Mouse (Mus musculus): ENCODE measurements around the gene Nod2.

Nod2 gene

DNA sequence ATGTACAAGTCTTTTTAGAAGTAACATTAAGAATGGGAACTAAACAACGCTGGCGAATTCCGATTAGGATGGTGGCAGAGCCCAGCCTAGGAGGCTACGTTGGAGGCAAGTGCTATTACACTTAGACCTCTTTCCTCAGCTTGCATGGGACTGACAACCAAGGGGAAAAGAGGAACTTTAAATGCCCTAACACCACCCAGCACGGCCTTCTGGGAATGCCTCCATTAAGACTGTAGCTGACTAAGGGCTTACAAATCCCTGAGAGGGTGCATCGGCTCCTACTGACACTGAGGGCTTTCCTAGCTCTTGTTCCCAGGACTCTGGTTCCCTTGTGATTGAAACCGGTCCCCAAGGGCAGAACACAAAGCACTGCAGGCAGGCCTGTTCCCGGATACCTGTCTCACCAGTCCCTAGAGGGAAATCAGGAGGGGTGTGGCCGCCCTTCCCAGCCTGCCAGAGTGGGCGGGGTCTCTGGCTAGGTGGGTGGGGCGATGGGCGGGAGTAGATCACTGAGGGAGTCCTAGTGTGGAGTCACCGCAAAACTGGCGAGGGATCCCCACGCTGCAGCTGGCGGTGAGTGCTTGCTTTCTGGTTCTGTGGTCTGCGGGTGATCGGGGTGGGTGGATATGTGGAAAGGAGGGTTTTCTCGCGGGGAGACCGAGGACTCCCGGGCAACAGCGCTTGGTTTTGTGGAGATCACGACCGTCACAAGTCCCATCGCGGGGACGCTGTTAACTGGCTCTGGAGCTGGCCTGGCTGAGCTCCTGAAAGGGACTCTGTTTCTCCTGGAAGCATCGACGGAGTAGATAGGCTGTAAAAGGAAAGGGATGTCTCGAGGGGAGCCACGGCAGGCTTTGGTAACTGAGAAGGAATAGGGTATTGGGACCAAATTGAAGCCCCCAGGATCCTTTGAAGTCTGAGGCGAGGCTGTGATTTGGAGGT is at the start of gene Nod2:
Gene Nod2, plus strand, starts transcription at position 479 of the 942 bp plus-strand sequence.
- peak; percentile 44 to 46 for DNase-seq (ENCODE audit: low spot score in 2 of 2)

DNA sequence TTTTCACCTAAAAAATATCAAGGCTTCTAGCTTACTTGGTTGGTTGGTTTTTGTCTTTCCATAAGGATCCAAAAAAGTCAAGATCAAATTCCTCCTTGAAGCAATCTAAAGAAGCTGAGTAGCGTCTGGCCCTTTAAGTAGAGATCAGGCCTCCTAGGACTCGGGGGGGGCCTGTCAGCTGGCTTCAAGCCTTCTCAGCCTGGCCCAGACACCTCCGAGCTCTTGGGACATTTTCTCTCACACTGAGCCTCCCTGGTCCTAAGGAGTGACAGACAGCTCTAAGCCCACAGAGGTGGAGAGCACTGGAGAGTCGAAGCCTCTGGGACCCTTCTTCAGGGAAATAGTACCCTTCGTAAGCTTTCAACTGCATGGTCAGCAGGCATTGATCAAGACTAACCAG is 48.5 kb upstream of the Nod2 start:
- DNase-seq (ENCODE audit: low spot score in 2 of 2) = no peak

DNA sequence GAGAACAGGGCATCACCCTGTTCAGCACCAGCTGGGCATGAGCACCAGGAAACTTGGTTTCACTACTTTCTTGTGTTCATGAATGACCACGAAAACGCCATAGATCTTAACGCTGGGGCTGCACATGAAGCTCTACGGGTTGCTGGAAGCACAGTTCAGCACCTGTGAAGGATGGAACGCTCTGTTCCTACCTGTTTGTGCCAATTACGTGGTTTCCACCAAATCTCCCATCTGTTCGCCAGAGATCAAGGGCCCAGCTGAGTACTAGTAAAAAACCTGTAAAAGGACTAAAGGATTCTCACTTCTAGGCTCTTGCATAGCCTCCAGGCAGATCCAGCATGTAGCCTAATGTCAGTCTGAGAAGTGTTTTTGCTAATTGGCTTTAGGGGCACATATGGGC is 47.6 kb upstream of the Nod2 start:
- DNase-seq (ENCODE audit: low spot score in 2 of 2) = no peak

DNA sequence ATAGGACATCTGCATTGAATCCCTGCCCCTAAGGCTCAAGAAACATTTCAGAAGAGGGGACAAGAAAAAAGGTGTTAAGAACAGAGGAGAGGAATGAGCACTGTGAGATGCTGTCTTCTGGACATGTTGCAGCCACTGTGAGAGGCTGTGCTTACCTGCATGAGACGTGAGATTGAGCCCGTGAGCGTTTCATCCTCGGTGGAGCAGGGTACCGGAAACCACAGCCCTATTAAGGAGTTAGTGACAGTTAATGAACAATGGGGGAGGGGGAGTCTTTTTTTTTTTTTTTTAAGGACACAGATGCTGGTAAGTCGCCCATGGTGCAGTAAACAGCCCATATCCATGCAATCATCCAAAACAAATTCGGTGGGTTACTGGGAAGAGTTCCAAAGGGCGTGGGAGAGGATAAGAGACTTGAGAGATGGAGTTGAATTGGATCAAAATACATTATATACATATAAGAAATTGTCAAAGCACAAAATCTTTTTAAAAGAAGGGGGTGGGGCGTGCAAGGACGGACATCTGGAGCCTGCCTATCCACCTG is 43.6 kb upstream of the Nod2 start:
- DNase-seq (ENCODE audit: low spot score in 2 of 2) = no peak

DNA sequence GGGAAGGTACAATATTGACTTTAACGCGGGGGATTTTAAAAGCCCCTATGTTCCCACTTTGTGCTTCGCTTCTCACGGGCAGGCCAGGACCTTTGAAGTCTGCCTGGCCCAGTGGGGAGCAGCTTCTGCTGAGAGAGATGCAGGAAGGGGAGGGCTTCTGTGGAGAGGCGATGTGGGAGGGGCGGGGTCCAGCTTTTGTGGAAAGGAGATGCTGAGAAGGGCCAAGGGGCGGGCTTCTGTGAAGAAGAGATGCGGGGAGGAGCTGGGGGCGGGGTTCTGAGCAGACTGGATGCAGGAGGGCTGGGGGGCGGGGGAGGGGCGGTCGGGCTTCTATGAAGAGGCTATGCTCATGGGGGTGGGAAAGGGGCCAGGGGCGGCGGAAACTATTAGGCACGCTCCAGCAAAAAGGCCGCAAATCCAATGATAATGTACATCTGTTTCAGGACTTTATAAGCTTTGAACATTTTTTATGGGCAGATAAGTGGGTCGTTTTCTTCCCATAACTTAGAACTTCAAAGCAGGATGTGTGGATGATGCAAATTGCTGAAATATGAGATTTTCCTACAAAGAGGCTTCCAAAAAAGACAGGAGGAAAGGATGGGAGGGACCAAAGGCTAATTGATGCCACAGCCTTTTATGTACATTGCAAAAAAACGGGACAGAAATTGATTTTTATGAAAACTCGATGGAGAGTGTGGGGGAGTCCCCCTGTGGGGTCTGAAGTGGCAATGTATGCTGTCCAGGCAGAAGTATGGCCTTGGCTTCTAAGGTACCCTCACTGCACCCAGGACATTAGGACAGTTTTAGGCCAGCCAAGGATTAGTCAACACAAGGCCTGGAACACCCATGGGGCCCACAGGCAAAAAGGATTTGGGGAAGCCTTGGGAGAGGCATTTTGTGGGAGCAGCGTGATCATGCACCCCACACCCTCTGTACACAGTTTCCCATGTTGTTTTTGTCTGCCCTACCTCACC is 42.8 kb upstream of the Nod2 start:
- no peak for DNase-seq (ENCODE audit: low spot score in 2 of 2)

DNA sequence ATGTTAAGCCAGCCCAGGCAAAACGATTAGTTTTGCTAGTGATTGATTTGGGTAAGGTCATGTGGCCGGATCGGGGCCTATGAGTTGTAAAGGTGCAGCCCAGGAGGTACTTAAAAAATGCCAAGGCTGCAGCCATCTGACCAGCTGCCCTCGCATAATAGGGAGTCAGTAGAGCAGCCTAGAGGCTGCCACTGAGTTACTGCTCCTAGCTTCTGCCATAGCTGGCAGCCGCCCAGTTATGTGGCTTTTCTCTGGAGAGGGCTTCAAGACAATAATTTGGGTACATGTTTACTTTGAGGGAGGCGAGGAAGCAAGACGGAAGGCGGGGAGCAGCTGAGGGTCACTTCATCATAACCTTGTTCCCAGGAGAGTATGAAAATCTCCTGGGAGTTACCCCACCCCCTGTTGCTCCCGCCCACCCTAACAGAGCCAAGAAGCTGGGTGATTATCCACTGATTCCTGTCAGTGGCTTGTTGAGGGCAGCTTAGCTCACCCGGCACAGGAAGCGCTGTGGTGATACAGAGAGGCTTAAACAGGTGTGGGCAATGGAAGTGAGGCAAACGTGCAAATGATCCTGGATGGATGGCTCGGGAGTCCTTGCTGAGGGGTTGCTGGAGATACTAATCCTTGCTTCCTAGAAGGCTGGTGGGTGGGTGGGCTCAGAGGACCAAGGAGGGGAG is 41.6 kb upstream of the Nod2 start:
- DNase-seq (ENCODE audit: low spot score in 2 of 2) = no peak

DNA sequence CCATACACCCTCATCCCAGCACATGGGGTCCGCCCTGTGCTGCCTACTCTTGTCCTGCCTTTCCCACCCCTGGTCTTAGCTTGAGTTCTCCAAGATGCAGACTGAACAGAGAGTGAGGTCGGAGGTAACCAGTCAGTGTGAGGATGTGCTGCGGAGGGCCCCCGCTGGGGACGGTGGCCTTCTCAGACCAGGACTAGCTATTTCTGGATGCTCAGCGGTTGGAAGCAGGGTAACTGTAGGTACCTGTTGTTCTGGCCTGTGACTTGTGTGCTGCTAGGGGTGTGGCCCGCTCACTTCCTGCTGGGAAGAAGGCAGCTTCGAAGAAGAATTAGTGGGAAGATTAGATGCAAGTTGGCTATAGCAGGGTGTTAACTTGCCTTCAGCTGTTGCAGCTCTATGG is 38.1 kb upstream of the Nod2 start:
- DNase-seq (ENCODE audit: low spot score in 2 of 2) = no peak

DNA sequence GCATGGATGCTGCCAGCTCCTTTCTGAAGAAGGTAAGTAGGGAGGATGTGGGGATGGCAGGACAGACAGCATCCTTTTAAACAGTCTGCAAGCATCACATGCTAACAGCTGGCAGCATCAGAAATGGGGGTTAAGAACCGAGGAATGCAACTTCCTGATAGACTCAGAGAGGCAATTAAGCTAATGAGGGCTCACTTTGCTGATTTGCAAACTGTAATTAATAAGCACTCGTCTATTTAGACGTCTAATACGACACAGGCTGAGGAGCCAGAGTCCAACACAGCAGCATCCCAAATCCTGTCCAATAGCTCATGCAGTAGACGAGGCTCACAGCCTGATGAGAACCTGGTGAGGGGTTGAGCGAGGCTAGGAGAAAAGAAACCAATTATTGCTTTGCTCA is 36.8 kb upstream of the Nod2 start:
- DNase-seq (ENCODE audit: low spot score in 2 of 2) = no peak

DNA sequence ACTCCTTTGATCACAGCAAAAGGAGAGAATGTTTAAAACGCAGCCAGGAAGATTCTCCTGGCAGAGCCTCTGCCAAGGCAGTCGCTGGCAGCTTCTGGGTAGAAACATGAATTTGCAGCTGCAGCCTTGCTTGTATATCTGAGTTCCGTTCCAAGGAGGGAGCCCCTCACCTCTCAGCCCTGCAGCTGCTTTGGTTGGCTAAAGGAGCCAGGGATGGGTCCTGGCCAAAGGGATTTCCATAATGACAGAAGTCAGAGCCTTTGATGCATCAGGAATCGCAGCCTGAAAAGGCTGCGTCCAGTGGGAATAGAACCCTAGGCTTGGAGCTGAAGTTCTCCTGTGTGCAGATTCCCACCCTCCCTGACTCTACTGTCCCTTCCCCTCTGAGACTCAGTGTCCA is 32.1 kb upstream of the Nod2 start:
- no peak for DNase-seq (ENCODE audit: low spot score in 2 of 2)

DNA sequence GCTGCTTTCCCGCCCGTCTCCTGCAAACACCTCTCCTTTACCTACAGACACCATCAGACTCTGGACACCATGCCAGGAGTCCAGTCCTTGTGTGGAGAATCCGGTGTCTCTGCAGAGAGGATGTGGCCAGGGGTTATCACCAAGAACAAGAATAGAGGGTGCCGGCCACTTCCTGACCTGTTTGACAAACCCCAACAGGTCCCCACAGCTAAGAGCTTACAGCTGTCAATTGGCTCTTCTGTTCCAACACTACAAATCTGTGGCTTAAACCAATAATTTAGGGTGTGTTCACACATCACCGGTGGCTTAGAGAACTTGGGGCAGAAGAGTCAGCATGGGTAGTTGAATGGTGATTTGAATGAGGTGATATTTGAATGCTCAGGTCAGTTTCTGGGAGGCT is 28.5 kb upstream of the Nod2 start:
- no peak for DNase-seq (ENCODE audit: low spot score in 2 of 2)

DNA sequence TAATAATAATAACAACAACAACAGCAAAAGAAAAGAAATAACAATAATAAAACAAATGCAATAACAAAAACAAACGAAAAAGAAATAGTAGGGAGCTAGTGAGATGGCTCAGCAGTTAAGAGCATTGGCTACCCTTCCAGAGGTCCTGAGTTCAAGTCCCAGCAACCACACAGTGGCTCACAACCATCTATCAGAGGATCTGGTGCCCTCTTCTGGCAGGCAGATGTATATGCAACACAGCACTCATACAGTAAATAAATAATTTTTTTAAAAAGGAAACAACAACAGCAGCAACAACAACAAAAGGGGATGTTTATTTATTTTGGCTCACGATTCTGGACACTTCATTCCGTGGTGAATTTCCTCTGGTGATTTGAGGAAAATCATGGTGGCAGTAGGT is 27.6 kb upstream of the Nod2 start:
- DNase-seq (ENCODE audit: low spot score in 2 of 2) = no peak

DNA sequence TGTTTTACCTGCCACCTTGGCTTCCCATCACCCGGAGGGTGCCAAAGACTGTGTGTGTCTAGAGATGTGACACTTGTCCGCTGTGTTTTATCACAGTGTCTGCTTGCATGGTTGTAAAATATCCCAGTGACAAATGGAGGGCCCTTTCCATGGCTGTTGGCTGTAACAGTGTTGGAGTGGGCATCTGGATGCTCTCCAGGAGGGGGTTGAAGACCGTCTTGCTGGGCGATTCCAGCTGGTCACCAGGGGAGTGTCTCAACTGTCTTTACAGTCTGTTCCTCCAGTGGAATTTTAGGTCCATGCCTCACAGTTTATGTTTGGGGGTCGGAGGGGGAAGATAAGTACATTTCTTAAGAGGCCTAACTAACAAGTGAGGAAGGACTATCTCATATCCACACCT is 26.2 kb upstream of the Nod2 start:
- DNase-seq (ENCODE audit: low spot score in 2 of 2) = no peak

DNA sequence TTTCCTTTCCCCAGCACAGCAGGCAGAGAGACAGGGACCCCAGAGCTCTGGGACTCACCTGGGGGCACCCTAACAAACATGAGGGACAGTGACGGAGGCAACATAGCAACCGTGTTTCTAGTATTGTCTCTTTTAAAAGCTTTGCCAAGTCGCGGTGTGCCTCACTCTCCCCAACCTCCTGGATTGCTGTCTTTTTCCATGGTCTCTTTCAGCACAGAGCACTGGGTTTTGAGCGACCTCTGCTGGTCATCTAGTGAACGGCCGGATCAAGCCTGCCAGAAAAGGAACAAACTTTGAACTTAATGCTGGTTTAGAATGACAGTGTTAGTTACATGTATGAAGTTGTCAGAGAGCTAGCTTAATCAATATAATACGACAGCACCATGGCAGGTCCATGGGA is 25.7 kb upstream of the Nod2 start:
- DNase-seq (ENCODE audit: low spot score in 2 of 2) = peak; percentile 31 to 58

DNA sequence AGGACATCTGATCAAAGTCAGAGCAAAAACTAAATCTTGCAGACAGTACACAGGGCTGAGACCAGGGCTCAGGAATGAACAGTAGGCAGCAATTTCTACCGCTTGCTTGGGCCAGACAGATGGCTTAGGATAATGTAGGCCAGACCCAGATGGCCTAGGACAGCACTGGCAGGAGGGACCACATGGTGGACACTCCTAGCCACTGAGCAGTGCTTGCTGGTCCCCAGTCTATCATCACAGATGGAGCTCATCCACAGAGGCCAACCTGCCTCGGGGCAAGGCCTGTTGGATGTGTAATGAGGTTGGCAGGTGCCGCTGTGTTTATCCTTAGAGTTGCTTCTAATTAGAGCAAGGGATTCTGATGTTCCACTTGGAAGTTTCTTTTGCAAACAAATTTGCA is 23.8 kb upstream of the Nod2 start:
- DNase-seq (ENCODE audit: low spot score in 2 of 2) = no peak

DNA sequence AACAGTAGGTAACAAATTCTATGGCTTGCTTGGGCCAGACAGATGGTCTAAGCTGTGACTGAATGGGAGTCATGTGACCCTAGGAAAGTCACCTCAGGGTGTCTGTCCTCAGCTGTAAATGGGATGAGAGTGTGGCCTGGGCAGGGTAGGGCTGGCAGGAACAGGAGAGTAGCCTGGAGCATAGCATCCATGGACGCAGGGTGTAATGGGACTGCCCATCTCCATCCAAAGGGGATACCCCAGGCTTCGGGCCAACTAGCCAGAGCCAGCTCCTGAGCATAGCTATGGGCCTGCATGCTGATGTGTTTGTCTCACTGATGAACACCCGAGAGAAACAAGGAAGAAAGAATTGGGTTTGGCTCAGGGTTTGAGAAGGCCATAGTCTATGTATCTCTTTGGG is 22.8 kb upstream of the Nod2 start:
- no peak for DNase-seq (ENCODE audit: low spot score in 2 of 2)

DNA sequence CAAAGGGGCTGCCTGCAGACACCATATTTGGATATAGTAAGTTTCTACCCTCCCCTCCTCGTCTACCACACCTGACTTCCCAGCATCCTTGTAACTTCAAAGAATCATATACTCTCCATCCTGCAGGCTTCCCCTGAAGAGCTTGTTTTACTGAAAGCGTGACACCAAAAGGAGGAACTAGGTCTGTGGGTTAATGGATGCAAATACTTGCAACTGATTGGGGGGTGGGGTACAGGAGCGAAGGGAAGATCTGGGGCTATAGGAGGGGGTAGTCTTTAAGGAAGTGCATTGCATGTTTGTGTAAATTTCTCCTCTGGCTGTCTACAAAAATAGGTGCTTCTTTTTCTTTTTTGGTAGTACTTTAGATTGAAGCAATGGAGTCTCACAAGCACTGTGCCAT is 20.7 kb upstream of the Nod2 start:
- no peak for DNase-seq (ENCODE audit: low spot score in 2 of 2)

DNA sequence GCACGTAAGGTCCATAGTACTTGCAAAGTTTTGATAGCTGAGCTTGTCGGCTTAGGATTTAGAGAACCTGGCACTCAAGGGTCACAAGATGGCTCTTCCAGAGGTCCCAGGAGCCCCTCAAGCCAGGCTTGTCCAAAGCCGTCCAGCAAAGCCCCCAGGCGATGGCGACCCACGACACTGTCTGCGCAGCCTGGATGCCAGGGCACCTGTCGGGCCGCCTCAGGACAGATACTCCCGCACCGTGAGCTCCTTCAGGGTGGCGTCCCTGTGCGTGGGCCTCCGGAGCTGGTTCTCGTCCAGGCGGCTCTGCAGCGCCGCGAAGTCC is 20.2 kb upstream of the Nod2 start:
- no peak for DNase-seq (ENCODE audit: low spot score in 2 of 2)

DNA sequence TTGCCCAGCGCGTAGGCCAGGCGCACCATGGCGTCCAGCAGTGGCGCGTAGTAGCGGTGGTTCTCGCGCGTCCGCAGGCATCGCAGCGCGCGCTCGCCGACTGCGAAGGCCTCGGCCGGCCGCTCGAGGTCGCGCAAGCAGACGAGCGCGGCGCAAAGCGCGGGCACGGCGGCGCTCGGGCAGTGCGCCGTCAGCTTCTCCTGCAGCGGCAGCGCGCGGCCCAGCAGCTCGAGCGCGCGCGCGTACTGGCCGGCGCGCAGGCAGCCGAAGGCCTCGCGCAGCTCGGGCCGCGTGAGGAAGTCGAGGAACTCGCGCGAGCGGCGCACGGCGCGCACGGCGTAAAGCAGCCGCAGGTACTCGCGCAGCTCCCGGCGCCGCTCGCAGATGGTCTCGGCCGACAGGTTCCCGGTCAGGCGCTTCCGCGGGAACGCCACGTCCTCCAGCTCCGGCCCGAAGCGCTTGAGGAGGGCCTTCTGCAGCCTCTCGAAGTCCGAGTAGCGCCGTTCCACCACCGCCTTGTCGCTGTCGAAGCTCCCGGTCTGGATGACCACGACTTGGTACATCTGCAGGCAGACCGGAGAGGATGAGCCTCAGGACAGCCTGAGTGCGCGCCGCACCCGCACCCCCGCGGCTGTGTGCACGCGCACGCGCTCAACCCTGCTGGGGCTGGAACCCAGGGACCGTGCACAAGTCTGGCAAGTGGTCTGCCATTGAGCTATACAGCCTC is 19.7 kb upstream of the Nod2 start:
- DNase-seq (ENCODE audit: low spot score in 2 of 2) = peak in 1 of 2 experiments; percentile 11

DNA sequence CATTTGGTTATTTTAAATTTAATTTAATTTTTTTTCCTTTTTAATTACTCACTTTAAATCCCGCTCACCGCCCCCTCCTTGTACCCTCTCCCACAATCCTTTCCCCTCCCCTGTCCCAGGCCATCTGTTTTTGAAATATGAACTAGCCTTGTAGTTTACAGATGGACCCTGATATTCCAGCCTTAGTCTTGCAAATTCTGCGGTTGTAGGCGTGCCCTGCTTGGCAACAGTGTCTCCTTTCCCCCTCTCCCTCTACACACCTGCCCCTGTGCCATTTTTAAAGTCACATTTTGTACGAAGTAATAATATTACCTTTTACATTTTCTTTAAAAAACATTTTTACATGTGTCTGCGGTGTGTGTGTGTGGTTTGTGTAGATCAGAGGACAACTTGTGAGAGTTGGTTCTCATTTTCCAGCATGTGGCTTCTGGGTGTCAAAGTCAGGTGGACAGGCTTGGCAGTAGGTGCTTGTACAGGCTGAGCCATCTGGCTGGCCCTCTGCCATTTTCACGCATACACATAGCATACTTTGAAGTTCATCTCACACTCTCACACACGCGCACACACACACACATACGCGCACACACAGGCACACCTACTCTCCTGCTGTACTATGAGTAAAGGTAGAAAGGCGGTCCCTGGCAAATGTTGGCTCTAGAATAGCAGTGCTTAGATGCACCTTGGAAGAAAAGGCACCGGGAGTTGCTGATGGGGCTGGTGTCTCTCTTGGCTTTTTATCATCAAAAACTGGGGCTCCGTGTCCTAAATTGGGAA is 18.9 kb upstream of the Nod2 start:
- DNase-seq (ENCODE audit: low spot score in 2 of 2) = no peak

DNA sequence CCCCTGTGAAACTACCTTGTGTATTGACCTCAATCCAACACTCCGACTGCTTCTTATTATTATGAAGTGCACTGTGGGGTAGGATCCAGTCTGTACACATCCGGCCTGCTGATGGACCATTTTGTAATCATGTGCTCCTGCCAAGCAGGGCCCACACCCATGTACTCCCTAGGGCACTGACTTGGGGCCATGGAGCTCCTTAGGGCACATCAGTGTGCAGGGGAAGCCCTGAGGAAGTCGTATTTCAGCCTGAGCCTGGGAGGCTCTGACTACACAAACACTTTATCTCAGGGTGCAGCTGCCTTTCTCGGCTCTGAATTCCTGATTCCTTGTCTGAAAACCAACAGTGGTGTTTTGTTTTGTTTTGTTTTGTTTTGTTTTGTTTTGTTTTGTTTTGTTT is 16.9 kb upstream of the Nod2 start:
- DNase-seq (ENCODE audit: low spot score in 2 of 2) = no peak

DNA sequence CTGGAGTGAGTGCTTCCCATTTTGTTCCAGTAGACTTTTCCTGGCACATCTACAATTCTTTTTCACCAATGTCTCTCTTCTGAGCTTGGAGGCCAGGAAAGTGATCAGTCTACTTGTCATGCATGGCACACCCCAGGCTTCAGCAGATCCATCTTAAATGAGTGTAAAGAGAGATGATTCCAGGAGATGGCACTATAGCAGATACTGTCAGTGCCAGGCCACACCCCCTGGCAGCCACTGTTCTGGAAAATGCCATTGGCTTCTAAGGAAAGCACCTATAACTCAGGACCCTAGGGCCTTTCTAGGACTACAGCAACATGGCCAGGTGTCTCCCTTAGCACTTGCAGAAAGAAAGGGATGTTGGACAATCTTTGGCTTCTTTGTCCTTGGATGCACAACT is 16.0 kb upstream of the Nod2 start:
- no peak for DNase-seq (ENCODE audit: low spot score in 2 of 2)

Measured in spleen, postnatal 14 days (tissue).